Mouse (Mus musculus): ENCODE measurements around the gene Ftl1.

- TF ChIP-seq POLR2A (IDR thresholded peaks at IDR 0.05; ENCODE audit: insufficient read depth, low read length) (no peak), CTCF (IDR thresholded peaks at IDR 0.05; ENCODE audit: low read depth, low read length) (no peak), EP300 (IDR thresholded peaks at IDR 0.05; ENCODE audit: insufficient read depth, low read depth, low read length) (no peak)
Observed at GRCm38 (mm10) chr7:45492951-45493350, 33.3 kb upstream of the Ftl1 start.
